Mouse (Mus musculus) erythroblast, embryonic 14.5 days (primary cell): ENCODE results near the gene Nrip1.

Experiments
- GATA1 ChIP-seq: IDR thresholded peaks from 2 replicates; pipeline ENCODE4 v1.6.1; 2012; ENCODE audit warnings: low read length, inconsistent platforms, mixed read lengths
- TAL1 ChIP-seq: IDR thresholded peaks from 3 replicates; pipeline ENCODE4 v1.6.1; 2012; ENCODE audit warnings: low read length, inconsistent platforms, mixed read lengths

- TF ChIP-seq GATA1 (no peak), TAL1 (no peak)
Observed at GRCm38 (mm10) chr16:76355267-76355666, 18.4 kb downstream of the Nrip1 start.
